Mouse (Mus musculus) sigmoid colon, adult 10 weeks (tissue): ENCODE measurements around the gene Folr1. TPM values are rescaled to one million over a fixed set of nuclear protein-coding genes. Genes with fewer than 3 reads are reported as not detected.

Source experiments
- polyA plus RNA-seq: library from polyadenylated mRNA; stranded (reverse); fragments of 350-450 nt; fragmentation: Illumina TruSeq; extraction: RNeasy Lipid Tissue Mini Kit (QIAGEN cat#74804); gene quantifications from one replicate; pipeline ENCODE4 v1.2.3, GENCODE M21; 2014; ENCODE audit warnings: low read depth, low replicate concordance

Gene Folr1
- not detected for polyA plus RNA-seq

DNA sequence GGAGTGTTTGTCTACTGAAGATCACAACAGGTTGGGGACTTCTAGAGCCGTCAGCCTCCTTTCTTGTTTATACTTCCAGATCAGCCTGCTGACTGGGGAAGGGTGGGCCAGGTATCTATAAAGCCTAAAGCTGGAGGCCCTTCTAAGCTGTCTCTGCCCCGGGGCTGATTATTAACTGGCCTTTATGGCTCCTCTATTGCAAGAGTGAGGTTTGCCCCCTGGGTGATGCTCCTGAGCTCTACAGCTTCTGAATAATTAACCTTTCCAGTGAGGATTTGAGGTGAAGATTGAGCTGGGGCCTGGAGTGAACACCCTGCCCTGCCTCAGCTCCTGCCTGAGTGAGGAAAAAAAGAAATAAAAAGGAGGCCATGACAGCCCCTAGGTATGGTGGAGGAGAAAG, at the start of gene Folr1:
Gene Folr1 (minus strand): TSS at position 160 of the 400 bp plus-strand sequence.

DNA sequence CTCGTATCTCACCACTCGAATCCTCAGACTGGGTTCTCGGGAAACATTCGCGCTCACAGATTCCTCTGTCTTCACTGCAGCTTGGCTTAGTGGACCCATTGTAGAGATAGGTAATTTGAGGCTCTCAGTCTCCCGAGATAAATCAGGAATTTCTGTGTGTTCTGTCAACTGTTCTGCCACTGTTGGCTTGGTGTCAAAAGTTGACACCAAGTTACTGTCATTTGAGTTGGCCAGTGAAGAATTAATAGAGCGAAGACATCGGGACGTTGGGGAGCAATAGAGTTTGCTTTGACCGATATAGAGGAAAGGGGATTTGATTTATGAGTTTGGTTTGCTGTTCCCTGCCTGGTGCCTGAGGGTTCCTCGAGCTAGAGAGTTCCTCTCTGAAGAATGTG, 35.7 kb upstream of the Folr1 start, which contains the start of gene Tomt:
Gene Tomt (minus strand): TSS at position 73 of the 395 bp plus-strand sequence.

DNA sequence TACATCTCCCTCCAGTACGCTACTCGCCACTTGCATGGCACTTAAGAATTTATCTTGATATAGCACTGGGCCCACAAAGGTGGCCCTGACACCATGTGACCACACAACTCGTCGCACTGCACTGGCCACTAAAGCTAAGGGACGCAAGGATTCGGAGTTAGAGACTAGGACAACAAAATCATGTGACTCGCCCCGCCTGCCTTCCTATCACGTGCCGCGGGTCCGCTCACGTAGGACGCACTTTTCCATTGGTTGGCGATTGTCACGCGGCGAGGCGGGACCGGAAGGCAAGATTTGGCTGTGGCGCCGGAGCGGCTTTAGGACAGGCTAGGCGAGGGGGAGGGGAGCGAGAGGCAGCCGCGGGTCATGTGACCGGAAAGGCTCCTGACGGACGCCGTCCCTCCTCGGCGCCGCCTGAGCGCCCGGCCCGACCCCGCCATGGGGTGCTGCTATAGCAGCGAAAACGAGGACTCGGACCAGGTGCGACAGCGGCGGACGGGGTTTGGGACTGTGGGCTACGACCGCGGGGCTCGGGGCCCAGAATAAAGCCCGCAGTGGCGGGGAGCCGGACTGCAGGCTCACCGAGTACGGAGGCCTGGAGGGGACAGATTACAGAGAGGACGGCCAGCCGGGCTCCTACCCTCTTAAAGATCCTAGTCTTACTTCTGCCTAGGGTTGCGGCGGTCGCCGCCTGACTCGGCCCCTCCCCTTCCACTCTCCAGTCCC, 35.1 kb upstream of the Folr1 start, which contains the start of gene Lamtor1:
Gene Lamtor1 (plus strand): TSS at position 344 of the 726 bp plus-strand sequence.

DNA sequence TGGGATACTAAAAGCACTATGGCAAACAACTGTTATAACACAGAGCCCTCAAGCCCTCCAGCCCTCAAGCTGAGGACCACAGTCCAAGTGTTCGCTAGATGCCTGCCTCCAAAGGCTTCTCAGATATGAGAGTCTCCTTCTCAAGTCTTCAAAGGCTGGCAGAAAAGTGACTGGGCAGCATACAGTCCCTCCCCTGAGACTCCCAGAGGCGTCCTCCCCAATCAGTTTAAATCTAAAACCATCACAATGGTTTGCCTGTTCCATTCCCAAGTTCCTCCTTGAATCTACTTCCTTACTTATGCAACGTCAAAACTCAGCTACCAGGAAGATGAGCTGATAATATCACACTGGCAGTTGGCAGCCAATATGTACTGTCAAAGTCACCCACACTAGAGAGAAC, 7.2 kb downstream of the Folr1 start, which contains the start of gene Anapc15:
Gene Anapc15 (plus strand): TSS at position 301 of the 400 bp plus-strand sequence.

DNA sequence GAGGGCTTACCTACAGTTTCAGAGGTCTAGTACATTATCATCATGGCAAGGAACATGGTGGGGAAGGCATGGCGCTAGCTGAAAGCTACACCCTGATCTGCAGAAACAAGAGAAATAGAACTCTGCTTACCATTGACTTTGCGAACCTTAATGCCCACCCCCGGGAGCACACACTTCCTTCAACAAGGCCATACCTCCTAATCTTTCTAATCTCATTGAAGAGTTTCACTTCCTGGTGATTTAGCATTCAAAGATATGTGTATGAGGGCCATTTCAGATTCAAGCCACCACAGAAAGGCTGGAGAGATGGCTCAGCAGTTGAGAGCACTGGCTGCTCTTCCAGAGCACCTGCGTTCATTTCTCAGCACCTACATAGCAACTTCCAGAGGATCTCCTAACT, 13.5 kb downstream of the Folr1 start, which contains the start of gene Folr2:
Gene Folr2 (minus strand): TSS at position 101 of the 400 bp plus-strand sequence.

DNA sequence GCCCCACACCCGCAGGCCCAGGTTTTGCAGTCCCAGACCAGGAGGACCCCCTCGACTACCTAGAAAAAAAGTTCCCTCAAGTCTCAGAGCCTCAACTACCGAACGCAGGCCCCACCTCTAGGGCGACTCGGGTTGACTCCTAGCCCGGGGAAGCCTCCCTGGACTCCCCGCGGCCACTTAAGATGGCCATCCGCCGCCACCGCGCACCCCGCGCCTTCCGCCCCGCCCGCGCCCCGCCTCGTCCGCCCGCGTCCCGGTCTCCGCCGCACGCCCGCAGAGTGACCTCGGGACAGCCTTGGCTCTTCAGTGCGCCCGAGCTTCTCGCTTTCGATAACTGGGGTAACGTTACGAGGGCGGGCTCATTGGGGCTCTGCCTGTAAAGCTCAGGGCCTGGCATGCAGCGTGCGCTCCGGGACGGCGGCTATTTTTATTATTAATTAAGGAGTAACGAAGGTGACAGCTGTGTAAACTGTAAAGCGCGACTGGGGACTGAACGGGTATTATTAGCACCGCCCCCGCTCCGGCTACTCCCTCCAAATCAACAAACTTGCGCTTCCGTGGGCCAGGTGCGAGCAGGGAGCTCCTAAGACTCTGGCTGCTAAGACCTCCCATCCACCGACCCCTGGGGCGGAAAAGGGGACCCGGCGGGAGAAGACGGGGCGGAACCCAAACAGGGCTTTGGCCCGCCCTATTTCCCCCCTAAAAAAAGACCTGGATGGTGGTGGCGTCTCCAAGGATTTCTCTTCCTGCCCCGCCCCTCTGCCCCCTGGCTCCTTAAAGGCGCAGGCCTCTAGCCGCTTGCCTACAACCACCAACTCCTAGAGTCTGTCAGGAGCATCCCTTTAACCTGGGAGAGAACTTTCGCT, 32.7 kb downstream of the Folr1 start, which contains the start of gene Inppl1:
Gene Inppl1 (minus strand): TSS at position 624 of the 866 bp plus-strand sequence.

DNA sequence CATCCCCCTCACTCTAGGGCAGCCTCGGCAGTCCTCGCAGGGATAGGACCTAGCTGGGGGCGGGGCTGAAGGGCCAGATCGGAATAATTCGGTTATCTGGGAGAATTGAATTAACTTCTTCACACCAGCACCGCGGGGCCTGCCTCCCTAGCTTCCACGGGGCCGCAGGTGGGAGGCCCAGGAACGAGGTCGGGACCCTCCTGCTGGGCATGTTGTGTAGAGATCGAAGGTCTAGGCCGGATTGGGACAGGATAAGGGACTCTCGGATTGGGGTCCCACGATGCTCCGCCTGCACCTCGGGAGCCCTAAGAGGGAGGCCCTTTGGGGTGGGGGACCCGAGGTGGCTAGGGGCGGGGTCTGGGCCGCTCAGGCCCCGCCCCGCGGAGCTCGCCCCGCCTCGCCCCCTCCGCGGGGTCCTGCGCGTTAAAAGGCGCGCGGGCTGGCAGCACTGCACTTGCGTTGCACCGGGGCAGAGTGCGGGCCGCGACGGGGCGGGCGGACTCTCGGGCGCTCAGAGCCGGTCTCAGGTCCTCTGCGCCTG, 52.7 kb downstream of the Folr1 start, which contains the start of gene Phox2a:
Gene Phox2a (plus strand): TSS at position 453 of the 541 bp plus-strand sequence.

Other genes starting within 250 kb of the Folr1 start
- gene Clpb, start 207.2 kb downstream of the Folr1 start, polyA plus RNA-seq = 4.3 TPM
- gene Phox2a, start 52.5 kb downstream of the Folr1 start, polyA plus RNA-seq = not detected
- gene Inppl1, start 32.6 kb downstream of the Folr1 start, polyA plus RNA-seq = 37.8 TPM
- 1.2 TPM for gene Folr2, start 13.6 kb downstream of the Folr1 start, polyA plus RNA-seq
- gene Anapc15, start 7.1 kb downstream of the Folr1 start, polyA plus RNA-seq = 10.9 TPM
- gene Lamtor1, start 35.1 kb upstream of the Folr1 start, polyA plus RNA-seq = 11.3 TPM
- not detected for gene Tomt, start 35.6 kb upstream of the Folr1 start, polyA plus RNA-seq
- gene Lrrc51, start 63.1 kb upstream of the Folr1 start, polyA plus RNA-seq = 5.4 TPM
- gene Numa1, start 63.3 kb upstream of the Folr1 start, polyA plus RNA-seq = 86.8 TPM
- 8.7 TPM for gene Il18bp, start 147.9 kb upstream of the Folr1 start, polyA plus RNA-seq
- 18.5 TPM for gene Rnf121, start 194.7 kb upstream of the Folr1 start, polyA plus RNA-seq
- gene Xndc1, start 194.7 kb upstream of the Folr1 start, polyA plus RNA-seq = 17.0 TPM
- 0.25 TPM for gene Xntrpc, start 194.9 kb upstream of the Folr1 start, polyA plus RNA-seq
- gene Trpc2, start 212.3 kb upstream of the Folr1 start, polyA plus RNA-seq = not detected
- not detected for gene Art1, start 231.0 kb upstream of the Folr1 start, polyA plus RNA-seq
- not detected for gene Art5, start 238.7 kb upstream of the Folr1 start, polyA plus RNA-seq
- gene Chrna10, start 246.0 kb upstream of the Folr1 start, polyA plus RNA-seq = not detected